Comparison of ENCODE assay signal across 11 mouse cellular contexts in the genomic region with DNA sequence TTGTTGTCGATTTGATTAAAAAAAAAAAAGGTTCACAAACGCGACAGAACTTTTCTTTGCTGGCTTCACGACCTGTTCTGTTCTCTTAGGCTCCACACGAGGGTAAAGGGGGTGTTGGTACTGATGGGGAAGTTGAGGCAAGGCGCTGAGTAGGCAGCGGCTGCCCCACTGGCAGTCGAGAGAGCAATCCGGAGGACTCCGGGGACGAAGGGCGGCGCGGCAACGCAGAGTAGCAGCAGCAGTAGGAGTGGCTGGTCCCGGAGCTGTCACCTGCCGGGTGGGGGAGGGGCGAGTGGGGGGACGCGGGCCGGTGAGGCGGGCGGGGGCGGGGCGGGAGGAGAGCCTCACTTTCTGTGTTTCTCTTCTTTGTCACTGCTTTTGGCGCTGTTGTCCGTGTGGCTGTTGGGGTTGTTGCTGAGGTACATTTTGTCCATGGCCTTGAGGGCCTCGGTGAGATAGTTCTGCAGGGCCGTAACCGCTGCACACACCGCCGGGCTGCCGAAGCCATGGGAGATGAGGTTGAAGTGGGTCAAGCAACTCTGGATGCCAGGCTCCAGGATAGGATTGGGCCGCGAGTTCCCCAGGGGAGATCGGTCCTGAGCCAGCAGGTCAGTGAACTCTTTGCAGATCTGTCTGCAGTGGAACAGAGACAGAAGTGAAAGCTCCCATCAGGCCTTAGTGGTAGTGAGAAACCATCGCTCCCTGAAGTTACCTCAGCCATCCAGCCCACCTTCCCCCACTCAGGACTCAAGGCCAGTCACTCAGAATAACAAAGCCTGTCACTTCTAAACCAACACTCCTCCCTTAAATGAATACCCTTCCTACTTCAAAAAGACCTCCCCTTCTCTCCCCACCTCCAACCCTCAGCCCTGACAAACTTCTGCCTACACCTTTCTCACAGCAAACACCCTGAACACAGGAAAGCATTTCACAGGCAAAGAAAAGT. TPM values are rescaled to one million over a fixed set of nuclear protein-coding genes. Genes with fewer than 3 reads are reported as not detected.
DNase-seq lines count a peak whose midpoint lies in the region; ATAC-seq and TF ChIP-seq lines count a peak whose summit lies in the region.
"Had no signal": no experiment of that assay in that cellular context is flagged by ENCODE, and none has a peak within 500 bp of the region (broad histone marks: within the 10 kb centered on the region; RNA-seq: fewer than 3 reads in every experiment).

No protein-coding gene starts in this region.

- intact Hi-C loops in heart, adult 2 months (cut with DNase I): no loop called here

- H3K27ac ChIP-seq in heart, embryonic 10.5 days: no peak overlapping the region
- no peak overlapping the region for H3K27ac ChIP-seq in heart, adult 2 months
- H3K27ac ChIP-seq in midbrain, embryonic 11.5 days (ENCODE audit: low read depth, low read length): no peak overlapping the region
- no peak overlapping the region for H3K27ac ChIP-seq in midbrain, postnatal 0 days (ENCODE audit: low read depth, low read length)
- H3K27ac ChIP-seq in intestine, embryonic 16.5 days (ENCODE audit: low read length): no peak overlapping the region
- H3K27ac ChIP-seq in cerebellum, adult 2 months (ENCODE audit: insufficient read depth, low read length): no peak overlapping the region

- DNase-seq in heart, embryonic 10.5 days (ENCODE audit: low spot score): peak; percentile 75
- DNase-seq in heart, adult 2 months: no peak
- peak; percentile 94 for DNase-seq in midbrain, embryonic 11.5 days (ENCODE audit: low spot score, missing footprints)
- no peak for DNase-seq in midbrain, postnatal 0 days (ENCODE audit: low spot score)
- DNase-seq in thymus, postnatal 25 days: peak; percentile 20
- DNase-seq in gastrocnemius, postnatal 4 days (ENCODE audit: low spot score in 2 of 2): no peak
- DNase-seq in cerebellum, adult 2 months: no peak
- DNase-seq: adrenal gland, postnatal 10 days; cerebellum, postnatal 25 days had no signal

- H3K4me2 ChIP-seq in midbrain, embryonic 11.5 days: no peak overlapping the region
- H3K4me2 ChIP-seq in midbrain, postnatal 0 days (ENCODE audit: low read depth, low read length, poor library complexity, severe bottlenecking): no peak overlapping the region
- H3K4me2 ChIP-seq in intestine, embryonic 16.5 days (ENCODE audit: low read depth, low read length): peak overlapping the region; percentile 25; the same call in 1 of the 2 replicates

- TF ChIP-seq POLR2A in heart, adult 2 months (IDR thresholded peaks at IDR 0.05; ENCODE audit: insufficient read depth, low read depth, low read length): no peak
- no peak for TF ChIP-seq POLR2A in cerebellum, adult 2 months (IDR thresholded peaks at IDR 0.05; ENCODE audit: borderline replicate concordance, insufficient read depth, low read length)

- no peak for TF ChIP-seq CTCF in heart, adult 2 months (IDR thresholded peaks at IDR 0.05)
- no peak for TF ChIP-seq CTCF in midbrain, postnatal 0 days (IDR thresholded peaks at IDR 0.05)
- TF ChIP-seq CTCF in cerebellum, adult 2 months (IDR thresholded peaks at IDR 0.05; ENCODE audit: borderline replicate concordance, insufficient read depth, low read depth, low read length): no peak

- no peak overlapping the region for H3K9ac ChIP-seq in heart, adult 2 months (ENCODE audit: low read depth, low read length)
- no peak overlapping the region for H3K9ac ChIP-seq in midbrain, embryonic 11.5 days (ENCODE audit: low read length)
- no peak overlapping the region for H3K9ac ChIP-seq in midbrain, postnatal 0 days (replicated peaks; ENCODE audit: low read length, poor library complexity, severe bottlenecking)
- no peak overlapping the region for H3K9ac ChIP-seq in intestine, embryonic 16.5 days (ENCODE audit: low read depth, low read length)

- no peaks in the 10 kb centered on the region for H3K9me3 ChIP-seq in heart, embryonic 10.5 days
- no peaks in the 10 kb centered on the region for H3K9me3 ChIP-seq in midbrain, embryonic 11.5 days (ENCODE audit: control insufficient read depth, low read length)
- no peaks in the 10 kb centered on the region for H3K9me3 ChIP-seq in midbrain, postnatal 0 days (ENCODE audit: low read length)
- H3K9me3 ChIP-seq in intestine, embryonic 16.5 days (ENCODE audit: control insufficient read depth, low read length): no peaks in the 10 kb centered on the region

- TF ChIP-seq EP300 in heart, adult 2 months (IDR thresholded peaks at IDR 0.05; ENCODE audit: insufficient read depth, low read depth, low read length): no peak

- WGBS in heart, embryonic 10.5 days: 3% methylated on average over 37 of the region's 37 CpGs
- 20% methylated on average over 26 of the region's 37 CpGs for WGBS in heart, adult 2 months
- WGBS in midbrain, embryonic 11.5 days: 3% methylated on average over 36 of the region's 37 CpGs
- 8% methylated on average over 37 of the region's 37 CpGs for WGBS in midbrain, postnatal 0 days
- WGBS in intestine, embryonic 16.5 days: 9% methylated on average over 37 of the region's 37 CpGs
- 10% methylated on average over 32 of the region's 37 CpGs for WGBS in cerebellum, adult 2 months

- H3K27me3 ChIP-seq in heart, embryonic 10.5 days (ENCODE audit: insufficient read depth, poor library complexity, severe bottlenecking): peaks cover 91% of the 10 kb centered on the region
- H3K27me3 ChIP-seq in heart, adult 2 months (ENCODE audit: control insufficient read depth, insufficient read depth, low read length): peaks cover 14% of the 10 kb centered on the region
- H3K27me3 ChIP-seq in midbrain, embryonic 11.5 days (ENCODE audit: control insufficient read depth, insufficient read depth, low read length): peaks cover 94% of the 10 kb centered on the region
- H3K27me3 ChIP-seq in midbrain, postnatal 0 days (ENCODE audit: insufficient read depth, low read length): peaks cover 83% of the 10 kb centered on the region
- H3K27me3 ChIP-seq in intestine, embryonic 16.5 days (replicated peaks; ENCODE audit: control insufficient read depth, insufficient read depth, low read length): peaks cover 74% of the 10 kb centered on the region
- peaks cover 4% of the 10 kb centered on the region; the same call in 1 of the 2 replicates for H3K27me3 ChIP-seq in cerebellum, adult 2 months (ENCODE audit: control insufficient read depth, insufficient read depth, low read length)

- H3K4me3 ChIP-seq in heart, embryonic 10.5 days: peak overlapping the region; percentile 53
- H3K4me3 ChIP-seq in heart, adult 2 months: no peak overlapping the region
- H3K4me3 ChIP-seq in midbrain, embryonic 11.5 days (ENCODE audit: low read depth, low read length): no peak overlapping the region
- H3K4me3 ChIP-seq in midbrain, postnatal 0 days (ENCODE audit: low read depth, low read length): no peak overlapping the region
- peak overlapping the region; percentile 9; the same call in 1 of the 2 replicates for H3K4me3 ChIP-seq in intestine, embryonic 16.5 days (ENCODE audit: low read length)
- no peak overlapping the region for H3K4me3 ChIP-seq in cerebellum, adult 2 months (replicated peaks; ENCODE audit: insufficient read depth, low read depth, low read length)

- H3K4me1 ChIP-seq in heart, embryonic 10.5 days: peaks cover 15% of the 10 kb centered on the region
- H3K4me1 ChIP-seq in heart, adult 2 months (ENCODE audit: control insufficient read depth, insufficient read depth, low read length): no peaks in the 10 kb centered on the region
- H3K4me1 ChIP-seq in midbrain, embryonic 11.5 days (ENCODE audit: control insufficient read depth, insufficient read depth, low read length): no peaks in the 10 kb centered on the region
- H3K4me1 ChIP-seq in midbrain, postnatal 0 days (ENCODE audit: insufficient read depth, low read length): no peaks in the 10 kb centered on the region
- no peaks in the 10 kb centered on the region for H3K4me1 ChIP-seq in intestine, embryonic 16.5 days (ENCODE audit: control insufficient read depth, insufficient read depth, low read length)
- no peaks in the 10 kb centered on the region for H3K4me1 ChIP-seq in cerebellum, adult 2 months (ENCODE audit: control insufficient read depth, insufficient read depth, low read length)

- H3K36me3 ChIP-seq in heart, embryonic 10.5 days: no peaks in the 10 kb centered on the region
- no peaks in the 10 kb centered on the region for H3K36me3 ChIP-seq in heart, adult 2 months (ENCODE audit: control insufficient read depth, insufficient read depth, low read length)
- H3K36me3 ChIP-seq in midbrain, embryonic 11.5 days (ENCODE audit: control insufficient read depth, insufficient read depth, low read length): no peaks in the 10 kb centered on the region
- H3K36me3 ChIP-seq in midbrain, postnatal 0 days (ENCODE audit: insufficient read depth, low read length): no peaks in the 10 kb centered on the region
- H3K36me3 ChIP-seq in intestine, embryonic 16.5 days (ENCODE audit: control insufficient read depth, insufficient read depth, low read length): no peaks in the 10 kb centered on the region

- ATAC-seq in midbrain, embryonic 11.5 days (ENCODE audit: low FRiP score): no peak
- ATAC-seq in midbrain, postnatal 0 days (ENCODE audit: low FRiP score): no peak
- peak; percentile 42; the same call in 1 of the 2 replicates for ATAC-seq in intestine, embryonic 16.5 days

- H3K79me2 ChIP-seq in heart, adult 2 months (replicated peaks; ENCODE audit: control insufficient read depth, insufficient read depth, low read length): no peaks in the 10 kb centered on the region

RNA-seq across cellular contexts. Expression of a gene that starts 21.1 kb away (rescaled TPM):
- polyA plus RNA-seq in heart, embryonic 10.5 days (2016; fragmentation: Nextera tagmentation; extraction: Ambion mirVana): 1.0 and 1.6 TPM in 2 replicates
- under 1 TPM; 0.08 to 0.14 TPM for total RNA-seq in heart, adult 2 months (2021)
- polyA plus RNA-seq in heart, adult 2 months (2012; rRNA removed): 0.18 TPM in 1 of 2 replicates, not detected in the other
- 3.0 and 4.7 TPM in 2 replicates for polyA plus RNA-seq in midbrain, embryonic 11.5 days (2014; fragmentation: Nextera tagmentation; extraction: Ambion mirVana)
- 1.3 and 4.0 TPM in 2 replicates for total RNA-seq in midbrain, postnatal 0 days (2014; rRNA removed)
- polyA plus RNA-seq in midbrain, postnatal 0 days (2015; fragmentation: Nextera tagmentation; extraction: Ambion mirVana): 1.3 and 2.0 TPM in 2 replicates
- polyA plus RNA-seq in intestine, embryonic 16.5 days (2015; fragmentation: Nextera tagmentation; extraction: Ambion mirVana): 0.16 and 0.24 TPM in 2 replicates
- under 1 TPM; 0.23 to 0.27 TPM for total RNA-seq in gastrocnemius, postnatal 4 days (2021)
- 5.1 and 6.9 TPM in 2 replicates for polyA plus RNA-seq in cerebellum, adult 2 months (2012; rRNA removed)
- total RNA-seq: neutrophil, adult 5-6 weeks had no signal

Comparison
In these comparisons a context has a peak if more than half of its experiments do, and no peak if none do; other contexts are left out.
1. DNase-seq: peak in heart, embryonic 10.5 days (single experiment), midbrain, embryonic 11.5 days (single experiment) and thymus, postnatal 25 days (single experiment); none in heart, adult 2 months (0 of 2), midbrain, postnatal 0 days (single experiment), gastrocnemius, postnatal 4 days (0 of 2) and cerebellum, adult 2 months (0 of 2).
2. H3K4me3 ChIP-seq: peak in heart, embryonic 10.5 days (single experiment) and intestine, embryonic 16.5 days (single experiment); none in heart, adult 2 months (single experiment), midbrain, embryonic 11.5 days (single experiment), midbrain, postnatal 0 days (single experiment) and cerebellum, adult 2 months (single experiment).